Mouse (Mus musculus) C2C12 (cell line): ENCODE measurements around the gene Kbtbd4.

Experiments
- CEBPB ChIP-seq: IDR thresholded peaks from one replicate; pipeline ENCODE4 v1.6.1; 2011; ENCODE audit warnings: low read depth, mild to moderate bottlenecking, control low read depth, moderate library complexity
- MYOD1 ChIP-seq: IDR thresholded peaks from one replicate; pipeline ENCODE4 v1.6.1; 2011; ENCODE audit warnings: low read depth; ENCODE audit not compliant: control insufficient read depth, insufficient read length

- TF ChIP-seq MYOD1, result no peak
- TF ChIP-seq CEBPB, result no peak
Measured at GRCm38 (mm10) chr2:90874025-90874424, 30.5 kb upstream of the Kbtbd4 start.
